Mouse (Mus musculus): ENCODE data around the gene Impdh1. TPM values are rescaled to one million over a fixed set of nuclear protein-coding genes. Genes with fewer than 3 reads are reported as not detected.

Gene Impdh1
- polyA plus RNA-seq, 1 experiment from 2014 or later = 36.1 TPM

DNA sequence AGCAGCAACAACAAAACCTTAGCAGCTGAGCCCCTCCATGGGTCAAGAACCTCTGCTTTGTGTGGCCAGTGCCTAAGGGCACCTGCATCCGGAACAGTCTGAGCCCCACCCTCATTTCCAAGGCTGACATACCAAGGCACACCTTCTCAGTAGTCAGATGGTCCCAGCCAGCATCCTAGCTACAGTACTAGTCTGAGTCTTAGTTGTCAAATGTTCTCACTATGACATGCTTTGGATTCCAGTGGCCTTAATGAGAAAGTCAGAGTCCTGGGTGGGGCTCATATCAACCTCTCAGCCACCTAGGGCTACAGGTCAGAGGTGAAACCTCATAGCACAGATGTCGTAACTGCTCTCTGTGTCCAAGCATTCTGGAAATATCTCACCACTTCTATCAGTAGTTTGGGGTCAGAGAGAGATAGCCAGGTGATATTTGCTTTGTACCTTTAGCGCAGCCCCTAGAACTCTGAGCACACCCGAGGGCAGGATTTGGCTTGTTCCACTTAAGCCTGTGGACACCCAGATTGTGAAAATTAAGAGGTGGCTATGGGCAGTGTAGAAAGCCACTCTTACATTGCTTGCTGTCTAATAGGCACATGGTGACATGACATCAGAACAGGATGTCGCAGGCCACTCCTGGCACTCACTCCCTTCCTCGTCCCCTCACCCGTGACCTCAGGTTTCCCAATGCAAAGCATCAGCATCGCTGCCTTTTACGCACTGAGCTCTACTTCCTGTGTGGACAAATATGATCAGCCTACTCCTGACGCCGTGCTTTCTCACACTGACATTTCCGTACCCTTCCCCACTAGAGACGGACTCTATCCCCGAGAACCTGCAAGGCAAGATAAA, 29.3 kb upstream of the Impdh1 start:
- ATAC-seq (ENCODE audit: insufficient number of reproducible peaks, insufficient read depth, low FRiP score, low read depth) = no peak
- no peak overlapping the region for H3K9ac ChIP-seq (replicated peaks; ENCODE audit: low read depth, low read length)
- H3K27me3 ChIP-seq (ENCODE audit: control insufficient read depth, insufficient read depth, low read length) = no peaks in the 10 kb centered on the region
- H3K9me3 ChIP-seq (ENCODE audit: control insufficient read depth, low read depth, low read length) = no peaks in the 10 kb centered on the region
- no peak overlapping the region for H3K4me3 ChIP-seq (ENCODE audit: low read depth, low read length)
- no peaks in the 10 kb centered on the region for H3K36me3 ChIP-seq (ENCODE audit: control insufficient read depth, insufficient read depth, low read length)
- no peak overlapping the region for H3K4me2 ChIP-seq (replicated peaks; ENCODE audit: low read depth, low read length)
- H3K4me1 ChIP-seq (ENCODE audit: control insufficient read depth, insufficient read depth, low read length) = no peaks in the 10 kb centered on the region
- H3K27ac ChIP-seq (ENCODE audit: low read length) = no peak overlapping the region
- 55% methylated on average over 14 of the region's 14 CpGs for WGBS

DNA sequence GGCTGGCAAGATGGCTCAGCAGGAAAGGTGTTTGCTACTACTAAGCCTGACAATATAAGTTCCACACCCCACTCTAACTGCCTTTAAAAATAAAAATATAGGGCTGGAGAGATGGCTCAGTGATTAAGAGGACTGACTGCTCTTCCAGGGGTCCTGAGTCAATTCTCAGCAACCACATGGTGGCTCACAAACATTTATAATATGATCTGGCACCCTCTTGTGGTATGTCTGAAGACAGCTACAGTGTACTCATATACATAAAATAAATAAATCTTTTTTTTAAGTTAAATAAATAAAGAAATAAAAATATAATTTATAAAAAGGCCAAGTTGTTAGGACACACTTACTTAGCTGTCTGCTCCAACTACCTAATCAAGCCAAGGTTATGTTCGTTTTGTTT, 26.1 kb upstream of the Impdh1 start:
- H3K9me3 ChIP-seq (ENCODE audit: control insufficient read depth, low read depth, low read length) = no peaks in the 10 kb centered on the region
- no peaks in the 10 kb centered on the region for H3K36me3 ChIP-seq (ENCODE audit: control insufficient read depth, insufficient read depth, low read length)
- no peak overlapping the region for H3K9ac ChIP-seq (replicated peaks; ENCODE audit: low read depth, low read length)
- H3K27me3 ChIP-seq (ENCODE audit: control insufficient read depth, insufficient read depth, low read length) = no peaks in the 10 kb centered on the region
- H3K4me1 ChIP-seq (ENCODE audit: control insufficient read depth, insufficient read depth, low read length) = no peaks in the 10 kb centered on the region
- H3K4me3 ChIP-seq (ENCODE audit: low read depth, low read length) = no peak overlapping the region
- no peak for ATAC-seq (ENCODE audit: insufficient number of reproducible peaks, insufficient read depth, low FRiP score, low read depth)
- no peak overlapping the region for H3K4me2 ChIP-seq (replicated peaks; ENCODE audit: low read depth, low read length)
- WGBS = 65% methylated on average over 1 of the region's 1 CpGs
- H3K27ac ChIP-seq (ENCODE audit: low read length) = no peak overlapping the region

DNA sequence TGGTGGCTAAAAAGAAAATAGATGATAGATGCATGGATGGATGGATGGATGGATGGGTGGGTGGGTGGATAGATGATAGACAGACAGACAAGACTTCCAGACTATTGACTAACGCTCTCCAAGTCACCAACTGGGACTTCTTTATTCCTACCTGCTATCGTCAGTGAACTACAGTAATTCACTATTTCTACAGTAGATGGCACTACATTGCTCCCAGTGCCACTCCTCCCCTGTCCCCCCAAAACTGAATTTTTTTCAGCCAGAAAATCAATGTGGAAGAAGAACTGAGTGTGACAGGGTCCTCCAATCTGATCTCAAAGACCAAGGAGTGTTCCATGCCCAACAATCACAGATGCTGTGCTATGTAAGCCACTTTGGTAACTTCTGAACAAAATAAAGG, 25.5 kb upstream of the Impdh1 start:
- no peak for ATAC-seq (ENCODE audit: insufficient number of reproducible peaks, insufficient read depth, low FRiP score, low read depth)
- Histone ChIP-seq H3K36me3 (ENCODE audit: control insufficient read depth, insufficient read depth, low read length) (no peaks in the 10 kb centered on the region), H3K4me3 (ENCODE audit: low read depth, low read length) (no peak overlapping the region), H3K4me2 (replicated peaks; ENCODE audit: low read depth, low read length) (no peak overlapping the region), H3K9ac (replicated peaks; ENCODE audit: low read depth, low read length) (no peak overlapping the region), H3K27me3 (ENCODE audit: control insufficient read depth, insufficient read depth, low read length) (no peaks in the 10 kb centered on the region), H3K4me1 (ENCODE audit: control insufficient read depth, insufficient read depth, low read length) (no peaks in the 10 kb centered on the region), H3K27ac (ENCODE audit: low read length) (no peak overlapping the region), H3K9me3 (ENCODE audit: control insufficient read depth, low read depth, low read length) (no peaks in the 10 kb centered on the region)
- WGBS = 69% methylated on average over 2 of the region's 2 CpGs

DNA sequence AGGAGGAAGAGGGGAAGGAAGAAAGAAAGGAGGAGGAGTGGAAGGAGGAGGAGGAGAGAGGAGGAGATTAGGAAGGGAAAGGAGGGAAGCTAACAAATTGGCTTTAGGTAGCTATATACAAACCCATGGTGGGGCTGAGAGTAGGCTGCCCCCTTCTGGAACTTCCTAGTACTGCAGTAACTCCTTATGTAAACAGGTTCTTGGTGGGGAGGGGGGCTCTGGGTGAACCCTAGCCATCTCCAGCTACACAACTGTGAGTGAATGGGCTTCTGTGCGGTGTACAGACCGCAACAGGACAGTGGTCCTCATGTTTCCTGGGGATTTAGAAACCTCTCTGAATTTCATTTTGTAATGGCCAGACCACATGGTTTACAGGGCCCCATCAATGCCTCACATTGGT, 24.6 kb upstream of the Impdh1 start:
- Histone ChIP-seq H3K36me3 (ENCODE audit: control insufficient read depth, insufficient read depth, low read length) (no peaks in the 10 kb centered on the region), H3K27me3 (ENCODE audit: control insufficient read depth, insufficient read depth, low read length) (no peaks in the 10 kb centered on the region), H3K9me3 (ENCODE audit: control insufficient read depth, low read depth, low read length) (no peaks in the 10 kb centered on the region), H3K4me2 (replicated peaks; ENCODE audit: low read depth, low read length) (no peak overlapping the region), H3K4me1 (ENCODE audit: control insufficient read depth, insufficient read depth, low read length) (no peaks in the 10 kb centered on the region), H3K4me3 (ENCODE audit: low read depth, low read length) (no peak overlapping the region), H3K9ac (replicated peaks; ENCODE audit: low read depth, low read length) (no peak overlapping the region), H3K27ac (ENCODE audit: low read length) (no peak overlapping the region)
- no peak for ATAC-seq (ENCODE audit: insufficient number of reproducible peaks, insufficient read depth, low FRiP score, low read depth)
- WGBS = 35% methylated on average over 2 of the region's 2 CpGs

DNA sequence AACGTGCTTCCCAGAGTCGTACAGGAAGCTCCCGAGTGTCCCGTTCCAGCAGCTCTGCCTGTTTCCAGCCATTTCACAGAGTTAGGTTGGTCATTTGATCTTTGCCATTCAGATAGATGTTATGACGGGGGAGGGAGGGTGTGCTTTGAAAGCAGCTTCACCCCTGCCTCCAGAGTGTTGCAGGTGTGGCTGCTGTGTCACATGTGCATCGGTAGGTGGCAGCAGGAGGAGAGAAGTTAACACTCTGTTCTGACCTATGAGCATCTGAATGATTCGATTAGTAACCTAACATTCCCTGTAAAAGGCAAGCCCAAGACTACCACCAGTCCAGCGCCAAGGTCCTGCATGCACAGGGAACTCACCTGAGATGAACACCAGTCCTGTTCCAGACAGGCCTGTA, 18.1 kb upstream of the Impdh1 start:
- WGBS = 37% methylated on average over 8 of the region's 8 CpGs
- H3K36me3 ChIP-seq (ENCODE audit: control insufficient read depth, insufficient read depth, low read length) = no peaks in the 10 kb centered on the region
- H3K4me2 ChIP-seq (replicated peaks; ENCODE audit: low read depth, low read length) = no peak overlapping the region
- H3K9ac ChIP-seq (replicated peaks; ENCODE audit: low read depth, low read length) = no peak overlapping the region
- H3K4me1 ChIP-seq (ENCODE audit: control insufficient read depth, insufficient read depth, low read length) = no peaks in the 10 kb centered on the region
- no peaks in the 10 kb centered on the region for H3K9me3 ChIP-seq (ENCODE audit: control insufficient read depth, low read depth, low read length)
- ATAC-seq (ENCODE audit: insufficient number of reproducible peaks, insufficient read depth, low FRiP score, low read depth) = no peak
- H3K27ac ChIP-seq (ENCODE audit: low read length) = no peak overlapping the region
- H3K4me3 ChIP-seq (ENCODE audit: low read depth, low read length) = no peak overlapping the region
- H3K27me3 ChIP-seq (ENCODE audit: control insufficient read depth, insufficient read depth, low read length) = no peaks in the 10 kb centered on the region

DNA sequence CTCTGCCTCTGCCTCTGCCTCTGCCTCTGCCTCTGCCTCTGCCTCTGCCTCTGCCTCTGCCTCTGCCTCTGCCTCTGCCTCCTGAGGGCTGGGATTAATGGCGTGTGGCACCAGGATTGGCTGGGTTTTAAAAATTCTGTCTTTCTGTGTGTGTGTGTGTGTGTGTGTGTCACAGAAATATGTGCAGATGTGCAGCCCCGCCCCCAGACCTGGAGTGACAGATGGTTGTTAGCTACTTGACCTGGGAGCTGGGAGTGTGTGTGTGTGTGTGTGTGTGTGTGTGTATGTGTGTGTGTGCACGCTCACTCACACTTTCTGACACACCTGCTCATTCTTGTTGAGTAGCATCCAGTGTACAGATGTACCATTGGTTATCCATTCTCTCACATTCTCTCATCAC, 17.5 kb upstream of the Impdh1 start:
- Histone ChIP-seq H3K9me3 (ENCODE audit: control insufficient read depth, low read depth, low read length) (no peaks in the 10 kb centered on the region), H3K4me3 (ENCODE audit: low read depth, low read length) (no peak overlapping the region), H3K36me3 (ENCODE audit: control insufficient read depth, insufficient read depth, low read length) (no peaks in the 10 kb centered on the region), H3K27ac (ENCODE audit: low read length) (no peak overlapping the region), H3K4me1 (ENCODE audit: control insufficient read depth, insufficient read depth, low read length) (no peaks in the 10 kb centered on the region), H3K4me2 (replicated peaks; ENCODE audit: low read depth, low read length) (no peak overlapping the region), H3K9ac (replicated peaks; ENCODE audit: low read depth, low read length) (no peak overlapping the region), H3K27me3 (ENCODE audit: control insufficient read depth, insufficient read depth, low read length) (no peaks in the 10 kb centered on the region)
- ATAC-seq (ENCODE audit: insufficient number of reproducible peaks, insufficient read depth, low FRiP score, low read depth) = no peak
- whole genome bisulfite sequencing = 67% methylated on average over 3 of the region's 3 CpGs

DNA sequence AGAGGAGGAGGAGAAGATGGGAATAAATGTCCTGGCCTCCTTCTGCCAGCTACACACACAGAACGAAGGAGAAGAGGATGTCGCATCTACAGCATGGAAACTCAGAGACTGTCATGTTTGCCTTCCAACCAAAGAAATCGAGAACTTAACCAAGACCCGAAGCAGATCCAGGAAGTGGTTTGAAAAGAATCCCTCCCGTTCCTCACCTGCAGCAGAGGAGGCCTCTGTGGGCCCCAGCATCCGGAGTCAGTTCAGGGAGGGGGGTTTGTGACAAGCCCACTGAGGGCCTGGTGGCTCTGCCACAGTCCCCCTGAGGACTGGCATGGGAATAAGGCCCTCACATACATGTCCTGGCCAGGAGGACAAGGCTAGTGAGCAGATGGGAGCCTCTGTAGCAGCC, 16.2 kb upstream of the Impdh1 start:
- Histone ChIP-seq H3K36me3 (ENCODE audit: control insufficient read depth, insufficient read depth, low read length) (no peaks in the 10 kb centered on the region), H3K9ac (replicated peaks; ENCODE audit: low read depth, low read length) (no peak overlapping the region), H3K27me3 (ENCODE audit: control insufficient read depth, insufficient read depth, low read length) (no peaks in the 10 kb centered on the region), H3K4me1 (ENCODE audit: control insufficient read depth, insufficient read depth, low read length) (no peaks in the 10 kb centered on the region), H3K27ac (ENCODE audit: low read length) (no peak overlapping the region), H3K4me3 (ENCODE audit: low read depth, low read length) (no peak overlapping the region), H3K4me2 (replicated peaks; ENCODE audit: low read depth, low read length) (no peak overlapping the region), H3K9me3 (ENCODE audit: control insufficient read depth, low read depth, low read length) (no peaks in the 10 kb centered on the region)
- ATAC-seq (ENCODE audit: insufficient number of reproducible peaks, insufficient read depth, low FRiP score, low read depth) = no peak
- WGBS = 70% methylated on average over 6 of the region's 6 CpGs

DNA sequence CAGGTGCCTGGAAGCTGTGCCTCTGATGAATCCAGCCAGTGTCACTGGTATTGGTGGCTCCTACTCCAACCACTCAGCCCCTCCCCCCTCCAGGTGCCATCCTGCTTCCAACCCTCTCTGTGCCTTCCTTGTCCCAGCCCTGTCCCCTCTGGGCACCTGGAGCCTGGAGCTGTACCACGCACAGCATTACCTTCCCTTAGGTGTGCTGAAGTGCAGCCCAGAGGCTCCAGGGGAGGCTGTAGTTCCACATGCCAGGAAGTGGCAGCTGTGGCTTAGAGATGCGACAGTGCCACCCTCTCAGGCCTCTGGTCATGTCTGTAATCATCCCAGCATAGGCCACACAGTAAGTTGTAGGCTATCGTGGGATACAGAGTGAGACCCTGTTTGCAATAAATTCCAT, 15.6 kb upstream of the Impdh1 start:
- ATAC-seq (ENCODE audit: insufficient number of reproducible peaks, insufficient read depth, low FRiP score, low read depth) = no peak
- 68% methylated on average over 3 of the region's 3 CpGs for WGBS
- Histone ChIP-seq H3K27me3 (ENCODE audit: control insufficient read depth, insufficient read depth, low read length) (no peaks in the 10 kb centered on the region), H3K9me3 (ENCODE audit: control insufficient read depth, low read depth, low read length) (no peaks in the 10 kb centered on the region), H3K27ac (ENCODE audit: low read length) (no peak overlapping the region), H3K36me3 (ENCODE audit: control insufficient read depth, insufficient read depth, low read length) (no peaks in the 10 kb centered on the region), H3K9ac (replicated peaks; ENCODE audit: low read depth, low read length) (no peak overlapping the region), H3K4me1 (ENCODE audit: control insufficient read depth, insufficient read depth, low read length) (no peaks in the 10 kb centered on the region), H3K4me2 (replicated peaks; ENCODE audit: low read depth, low read length) (no peak overlapping the region), H3K4me3 (ENCODE audit: low read depth, low read length) (no peak overlapping the region)

DNA sequence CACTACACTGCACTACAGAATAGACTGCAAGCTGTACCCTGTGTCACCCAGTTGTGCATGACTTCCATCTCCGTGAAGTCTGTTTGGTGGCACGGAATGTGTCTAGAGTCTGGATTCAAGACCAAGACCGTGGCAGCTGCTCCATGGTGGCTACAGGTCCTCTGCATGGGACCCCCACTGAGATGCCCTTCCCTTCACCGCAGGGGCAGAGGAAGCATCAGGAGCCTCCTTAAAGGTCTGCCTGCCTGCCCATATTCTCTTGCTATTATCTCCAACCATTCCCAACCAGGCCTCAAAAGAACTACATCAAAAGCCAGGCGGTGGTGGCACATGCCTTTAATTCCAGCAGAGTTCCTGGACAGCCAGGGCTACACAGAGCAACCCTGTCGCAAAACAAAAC, 14.2 kb upstream of the Impdh1 start:
- no peak overlapping the region for H3K27ac ChIP-seq (ENCODE audit: low read length)
- H3K36me3 ChIP-seq (ENCODE audit: control insufficient read depth, insufficient read depth, low read length) = no peaks in the 10 kb centered on the region
- H3K27me3 ChIP-seq (ENCODE audit: control insufficient read depth, insufficient read depth, low read length) = no peaks in the 10 kb centered on the region
- no peak overlapping the region for H3K4me3 ChIP-seq (ENCODE audit: low read depth, low read length)
- H3K4me2 ChIP-seq (replicated peaks; ENCODE audit: low read depth, low read length) = no peak overlapping the region
- no peak for ATAC-seq (ENCODE audit: insufficient number of reproducible peaks, insufficient read depth, low FRiP score, low read depth)
- no peaks in the 10 kb centered on the region for H3K4me1 ChIP-seq (ENCODE audit: control insufficient read depth, insufficient read depth, low read length)
- no peaks in the 10 kb centered on the region for H3K9me3 ChIP-seq (ENCODE audit: control insufficient read depth, low read depth, low read length)
- H3K9ac ChIP-seq (replicated peaks; ENCODE audit: low read depth, low read length) = no peak overlapping the region
- WGBS = 72% methylated on average over 6 of the region's 6 CpGs

Data from stomach, embryonic 14.5 days (tissue).